Mouse (Mus musculus): ENCODE data around the gene Kif19a.

DNA sequence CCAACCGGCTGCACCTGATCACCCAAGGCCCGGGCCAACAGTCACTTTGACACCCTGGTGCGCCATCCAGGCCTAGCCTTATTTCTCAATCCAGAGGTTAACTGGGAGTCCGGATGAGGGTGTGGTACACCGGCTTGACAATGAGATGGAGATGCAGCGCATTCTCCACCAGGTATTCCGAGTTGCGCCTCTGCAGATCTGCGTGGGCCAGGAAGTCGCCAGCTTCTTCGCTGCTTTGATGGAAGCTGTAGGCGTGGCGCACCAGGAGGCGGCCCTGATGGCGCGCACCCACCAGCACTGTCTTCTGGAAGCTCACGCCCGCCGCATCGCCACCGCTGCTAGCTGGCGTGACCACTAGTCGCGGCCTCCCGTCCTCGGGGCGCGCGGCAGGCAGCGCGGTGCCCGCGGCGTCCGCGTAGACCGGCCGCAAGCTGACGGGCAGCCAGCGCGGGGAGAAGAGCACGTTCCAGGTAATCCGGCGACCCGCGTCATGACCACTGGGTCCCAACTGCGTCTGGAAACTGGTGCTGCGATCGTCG lies 26.2 kb downstream of the Kif19a start:
- TF ChIP-seq CTCF (IDR thresholded peaks at IDR 0.05; ENCODE audit: low read depth) (no peak), EP300 (IDR thresholded peaks at IDR 0.05; ENCODE audit: low read depth) (no peak)
